Mouse (Mus musculus): ENCODE results near the gene Frmd8. TPM values are rescaled to one million over a fixed set of nuclear protein-coding genes. Genes with fewer than 3 reads are reported as not detected.

Frmd8 gene
- polyA plus RNA-seq, 1 experiment from 2014 or later = 13.8 TPM

DNA sequence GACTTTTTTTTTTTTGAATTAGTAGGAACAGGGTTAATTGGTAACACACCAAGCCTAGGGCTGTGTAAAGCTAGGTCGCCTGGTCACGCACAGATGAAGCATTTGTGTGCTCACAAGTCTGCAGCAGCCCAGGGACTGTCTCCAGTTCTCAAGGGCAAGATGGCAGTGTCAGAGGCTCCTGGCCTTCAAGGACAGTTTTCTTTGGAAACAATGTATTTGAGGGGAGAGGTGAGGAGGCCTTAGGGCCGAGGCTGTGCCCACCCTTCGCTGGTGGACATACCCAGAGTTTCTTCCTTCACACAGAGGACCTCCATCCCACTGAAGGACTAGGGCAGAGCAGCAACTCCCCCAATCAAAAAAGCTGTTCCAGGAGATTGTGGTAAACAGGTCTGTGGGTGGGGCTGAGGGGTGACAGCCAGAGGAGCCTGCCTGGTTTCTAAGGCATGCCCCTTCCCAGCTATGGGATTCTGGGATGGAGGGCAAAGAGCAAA lies 27.7 kb downstream of the Frmd8 start:
- TF ChIP-seq EP300 (optimal IDR thresholded peaks at IDR 0.05) = no peak
- TF ChIP-seq CTCF (IDR thresholded peaks at IDR 0.05; ENCODE audit: low read depth) = no peak
- DNase-seq (ENCODE audit: low spot score) (peak; percentile 50), ATAC-seq (ENCODE audit: low FRiP score, low TSS enrichment) (no peak)
- Histone ChIP-seq H3K27ac (replicated peaks) (peak overlapping the region; percentile 100), H3K27me3 (ENCODE audit: control insufficient read depth, insufficient read depth, low read length) (no peaks in the 10 kb centered on the region), H3K4me2 (replicated peaks; ENCODE audit: low read depth) (peak overlapping the region; percentile 79), H3K4me3 (ENCODE audit: low read depth, low read length) (no peak overlapping the region), H3K4me1 (replicated peaks; ENCODE audit: control insufficient read depth, insufficient read depth) (peaks cover 23% of the 10 kb centered on the region), H3K36me3 (ENCODE audit: control insufficient read depth, insufficient read depth, low read length) (peaks cover 2% of the 10 kb centered on the region; the same call in 1 of the 2 replicates), H3K9me3 (ENCODE audit: control insufficient read depth, low read length) (no peaks in the 10 kb centered on the region), H3K9ac (ENCODE audit: low read length) (peak overlapping the region; percentile 73)
- WGBS = 30% methylated on average over 4 of the region's 4 CpGs

- peak; percentile 79 for ATAC-seq (ENCODE audit: low FRiP score, low TSS enrichment)
- peak; percentile 97 for DNase-seq (ENCODE audit: low spot score)
- TF ChIP-seq EP300 (optimal IDR thresholded peaks at IDR 0.05) (peak; percentile 97), CTCF (IDR thresholded peaks at IDR 0.05; ENCODE audit: low read depth) (no peak)
- H3K27me3 ChIP-seq (ENCODE audit: control insufficient read depth, insufficient read depth, low read length) = no peaks in the 10 kb centered on the region
- peaks cover 22% of the 10 kb centered on the region for H3K4me1 ChIP-seq (replicated peaks; ENCODE audit: control insufficient read depth, insufficient read depth)
- H3K4me3 ChIP-seq (ENCODE audit: low read depth, low read length) = peak overlapping the region; percentile 35
- H3K9me3 ChIP-seq (ENCODE audit: control insufficient read depth, low read length) = no peaks in the 10 kb centered on the region
- peak overlapping the region; percentile 75 for H3K9ac ChIP-seq (ENCODE audit: low read length)
- peak overlapping the region; percentile 100 for H3K27ac ChIP-seq (replicated peaks)
- H3K36me3 ChIP-seq (ENCODE audit: control insufficient read depth, insufficient read depth, low read length) = peaks cover 2% of the 10 kb centered on the region; the same call in 1 of the 2 replicates
- 1% methylated on average over 16 of the region's 16 CpGs for WGBS
- H3K4me2 ChIP-seq (replicated peaks; ENCODE audit: low read depth) = peak overlapping the region; percentile 79
Observed at GRCm38 (mm10) chr19:5846557-5847305, 28.3 kb downstream of the Frmd8 start.

- Histone ChIP-seq H3K9me3 (ENCODE audit: control insufficient read depth, low read length) (no peaks in the 10 kb centered on the region), H3K27ac (replicated peaks) (peak overlapping the region; percentile 100), H3K4me2 (replicated peaks; ENCODE audit: low read depth) (peak overlapping the region; percentile 79), H3K4me3 (ENCODE audit: low read depth, low read length) (peak overlapping the region; percentile 35), H3K36me3 (ENCODE audit: control insufficient read depth, insufficient read depth, low read length) (no peaks in the 10 kb centered on the region), H3K27me3 (ENCODE audit: control insufficient read depth, insufficient read depth, low read length) (no peaks in the 10 kb centered on the region), H3K9ac (ENCODE audit: low read length) (peak overlapping the region; percentile 75), H3K4me1 (replicated peaks; ENCODE audit: control insufficient read depth, insufficient read depth) (peaks cover 21% of the 10 kb centered on the region)
- ATAC-seq (ENCODE audit: low FRiP score, low TSS enrichment) (peak; percentile 3; the same call in 1 of the 2 replicates), DNase-seq (ENCODE audit: low spot score) (no peak)
- 0% methylated on average over 7 of the region's 7 CpGs for WGBS
- TF ChIP-seq EP300 (optimal IDR thresholded peaks at IDR 0.05) (no peak), CTCF (IDR thresholded peaks at IDR 0.05; ENCODE audit: low read depth) (peak; percentile 42)
Observed at GRCm38 (mm10) chr19:5846154-5846553, 28.9 kb downstream of the Frmd8 start.

GRCm38 (mm10) chr19:5845319-5846135 lies 29.5 kb downstream of the Frmd8 start:
- no peaks in the 10 kb centered on the region for H3K27me3 ChIP-seq (ENCODE audit: control insufficient read depth, insufficient read depth, low read length)
- H3K4me2 ChIP-seq (replicated peaks; ENCODE audit: low read depth) = peak overlapping the region; percentile 79
- H3K4me3 ChIP-seq (ENCODE audit: low read depth, low read length) = peak overlapping the region; percentile 54
- ATAC-seq (ENCODE audit: low FRiP score, low TSS enrichment) (peak; percentile 39), DNase-seq (ENCODE audit: low spot score) (peak; percentile 97)
- peak overlapping the region; percentile 100 for H3K27ac ChIP-seq (replicated peaks)
- H3K36me3 ChIP-seq (ENCODE audit: control insufficient read depth, insufficient read depth, low read length) = no peaks in the 10 kb centered on the region
- H3K9me3 ChIP-seq (ENCODE audit: control insufficient read depth, low read length) = no peaks in the 10 kb centered on the region
- H3K9ac ChIP-seq (ENCODE audit: low read length) = peak overlapping the region; percentile 90
- WGBS = 2% methylated on average over 45 of the region's 45 CpGs
- TF ChIP-seq CTCF (IDR thresholded peaks at IDR 0.05; ENCODE audit: low read depth) (peak; percentile 47), EP300 (optimal IDR thresholded peaks at IDR 0.05) (peak; percentile 90)
- peaks cover 21% of the 10 kb centered on the region for H3K4me1 ChIP-seq (replicated peaks; ENCODE audit: control insufficient read depth, insufficient read depth)

GRCm38 (mm10) chr19:5844831-5845318 lies 30.2 kb downstream of the Frmd8 start:
- Histone ChIP-seq H3K4me2 (replicated peaks; ENCODE audit: low read depth) (peak overlapping the region; percentile 79), H3K9me3 (ENCODE audit: control insufficient read depth, low read length) (no peaks in the 10 kb centered on the region), H3K36me3 (ENCODE audit: control insufficient read depth, insufficient read depth, low read length) (no peaks in the 10 kb centered on the region), H3K27ac (replicated peaks) (peak overlapping the region; percentile 100), H3K9ac (ENCODE audit: low read length) (peak overlapping the region; percentile 90), H3K27me3 (ENCODE audit: control insufficient read depth, insufficient read depth, low read length) (no peaks in the 10 kb centered on the region), H3K4me3 (ENCODE audit: low read depth, low read length) (peak overlapping the region; percentile 54), H3K4me1 (replicated peaks; ENCODE audit: control insufficient read depth, insufficient read depth) (peaks cover 21% of the 10 kb centered on the region)
- TF ChIP-seq EP300 (optimal IDR thresholded peaks at IDR 0.05) (no peak), CTCF (IDR thresholded peaks at IDR 0.05; ENCODE audit: low read depth) (no peak)
- no peak for DNase-seq (ENCODE audit: low spot score)
- no peak for ATAC-seq (ENCODE audit: low FRiP score, low TSS enrichment)
- WGBS = 51% methylated on average over 12 of the region's 12 CpGs
